Mouse (Mus musculus) forebrain, embryonic 12.5 days (tissue): ENCODE data around the gene Clcf1. TPM values are rescaled to one million over a fixed set of nuclear protein-coding genes. Genes with fewer than 3 reads are reported as not detected.

ENCODE experiments used
- ATAC-seq: fragments of 200-750 bp; cut with Nextera tagmentation; 2 replicates; pipeline ENCODE4 v1.8.0; 2017; ENCODE audit warnings: moderate TSS enrichment; ENCODE audit not compliant: low FRiP score
- H3K27ac ChIP-seq: fragments of 300-500 bp; sonication (generic); 2 replicates; pipeline ENCODE4 v1.5.1; 2016; ENCODE audit warnings: mild to moderate bottlenecking
- H3K27me3 ChIP-seq: fragments of 300-500 bp; sonication (generic); 2 replicates; pipeline ENCODE4 v1.6.1; 2016; ENCODE audit warnings: mild to moderate bottlenecking
- H3K36me3 ChIP-seq: fragments of 300-500 bp; sonication (generic); replicated peaks from 2 replicates; pipeline ENCODE4 v1.6.1; 2016; ENCODE audit warnings: mild to moderate bottlenecking
- H3K4me1 ChIP-seq: fragments of 300-500 bp; sonication (generic); 2 replicates; pipeline ENCODE4 v1.6.1; 2016
- H3K4me2 ChIP-seq: fragments of 300-500 bp; sonication (generic); 2 replicates; pipeline ENCODE4 v1.6.1; 2016; ENCODE audit warnings: mild to moderate bottlenecking, moderate library complexity
- H3K4me3 ChIP-seq: fragments of 300-500 bp; sonication (generic); replicated peaks from 2 replicates; pipeline ENCODE4 v1.5.1; 2016; ENCODE audit warnings: mild to moderate bottlenecking
- H3K9ac ChIP-seq: fragments of 300-500 bp; sonication (generic); 2 replicates; pipeline ENCODE4 v1.6.1; 2016; ENCODE audit warnings: mild to moderate bottlenecking
- H3K9me3 ChIP-seq: fragments of 300-500 bp; sonication (generic); 2 replicates; pipeline ENCODE4 v1.6.1; 2016
- WGBS: fragments of 180-500 bp; shearing (Covaris S2); methylation state at CpG from one replicate; pipeline ENCODE4 v1.1.7; 2016; 5-methylcytosine and 5-hydroxymethylcytosine counted together
- microRNA-seq: library from miRNA; unstranded; fragments of <30 nt; microRNA quantifications from one replicate; pipeline ENCODE4, GENCODE M21; 2017
- polyA plus RNA-seq: library from polyadenylated mRNA; unstranded; fragments of >200 nt; fragmentation: Nextera tagmentation; extraction: Ambion mirVana; gene quantifications from 2 replicates; pipeline ENCODE4 v1.2.1, GENCODE M21; 2016

Clcf1 gene
- polyA plus RNA-seq, 1 experiment from 2014 or later, result 1.2 TPM

GRCm38 (mm10) chr19:4270187-4270586, 56.1 kb downstream of the Clcf1 start:
- Histone ChIP-seq H3K9ac (no peak overlapping the region), H3K4me3 (no peak overlapping the region), H3K4me2 (no peak overlapping the region), H3K27ac (no peak overlapping the region), H3K36me3 (no peaks in the 10 kb centered on the region), H3K27me3 (peaks cover 31% of the 10 kb centered on the region), H3K4me1 (peaks cover 7% of the 10 kb centered on the region), H3K9me3 (no peaks in the 10 kb centered on the region)
- 80% methylated on average over 6 of the region's 6 CpGs for WGBS
- ATAC-seq, result no peak

- ATAC-seq, result no peak
- no peak overlapping the region for H3K4me2 ChIP-seq
- no peak overlapping the region for H3K9ac ChIP-seq
- H3K27ac ChIP-seq, result no peak overlapping the region
- H3K4me3 ChIP-seq, result no peak overlapping the region
- no peaks in the 10 kb centered on the region for H3K36me3 ChIP-seq
- 95% methylated on average over 11 of the region's 11 CpGs for WGBS
- H3K27me3 ChIP-seq, result peaks cover 31% of the 10 kb centered on the region
- H3K9me3 ChIP-seq, result no peaks in the 10 kb centered on the region
- peaks cover 7% of the 10 kb centered on the region for H3K4me1 ChIP-seq
These were observed 56.9 kb downstream of the Clcf1 start for GRCm38 (mm10) chr19:4270972-4271371.

Small RNA genes lying within 50 kb of the gene (microRNA-seq; reads per million reads assigned to microRNA genes)
- gene Gm26115, result not detected
- gene Mir6985, result not detected

Other genes starting within 250 kb of the Clcf1 start
- gene Aldh3b2, start 241.9 kb upstream of the Clcf1 start, polyA plus RNA-seq, result 0.26 and 0.70 TPM in 2 replicates
- gene Acy3, start 227.7 kb upstream of the Clcf1 start, polyA plus RNA-seq, result 0.58 and 1.4 TPM in 2 replicates
- not detected in 2 replicates for gene Tbx10, start 221.5 kb upstream of the Clcf1 start, polyA plus RNA-seq
- 19.3 and 20.8 TPM in 2 replicates for gene Nudt8, start 213.7 kb upstream of the Clcf1 start, polyA plus RNA-seq
- gene Gm49405, start 213.6 kb upstream of the Clcf1 start, polyA plus RNA-seq, result 4.1 and 4.3 TPM in 2 replicates
- 6.3 TPM in 2 replicates for gene Doc2g, start 210.9 kb upstream of the Clcf1 start, polyA plus RNA-seq
- 186 and 204 TPM in 2 replicates for gene Ndufv1, start 201.4 kb upstream of the Clcf1 start, polyA plus RNA-seq
- 321 and 346 TPM in 2 replicates for gene Gstp1, start 176.3 kb upstream of the Clcf1 start, polyA plus RNA-seq
- gene Gstp2, start 168.2 kb upstream of the Clcf1 start, polyA plus RNA-seq, result 1.6 and 5.5 TPM in 2 replicates
- gene Gstp3, start 154.7 kb upstream of the Clcf1 start, polyA plus RNA-seq, result not detected in 2 replicates
- gene Cabp2, start 132.7 kb upstream of the Clcf1 start, polyA plus RNA-seq, result not detected in 2 replicates
- 70.4 and 73.9 TPM in 2 replicates for gene Cdk2ap2, start 117.1 kb upstream of the Clcf1 start, polyA plus RNA-seq
- 21.5 and 22.9 TPM in 2 replicates for gene Pitpnm1, start 114.2 kb upstream of the Clcf1 start, polyA plus RNA-seq
- gene Aip, start 88.4 kb upstream of the Clcf1 start, polyA plus RNA-seq, result 56.4 and 60.7 TPM in 2 replicates
- gene Gpr152, start 74.5 kb upstream of the Clcf1 start, polyA plus RNA-seq, result not detected in 2 replicates
- 0.09 TPM in 2 replicates for gene Cabp4, start 70.2 kb upstream of the Clcf1 start, polyA plus RNA-seq
- gene Coro1b, start 65.6 kb upstream of the Clcf1 start, polyA plus RNA-seq, result 125 and 135 TPM in 2 replicates
- 0.51 and 0.74 TPM in 2 replicates for gene Ptprcap, start 60.6 kb upstream of the Clcf1 start, polyA plus RNA-seq
- gene Rps6kb2, start 50.9 kb upstream of the Clcf1 start, polyA plus RNA-seq, result 59.5 and 62.5 TPM in 2 replicates
- gene Carns1, start 38.8 kb upstream of the Clcf1 start, polyA plus RNA-seq, result 3.2 TPM in 2 replicates
- 0.31 and 0.86 TPM in 2 replicates for gene Tbc1d10c, start 23.0 kb upstream of the Clcf1 start, polyA plus RNA-seq
- gene Ppp1ca, start 22.2 kb upstream of the Clcf1 start, polyA plus RNA-seq, result 689 and 709 TPM in 2 replicates
- 38.8 and 42.2 TPM in 2 replicates for gene Rad9a, start 12.6 kb upstream of the Clcf1 start, polyA plus RNA-seq
- not detected in 2 replicates for gene AC109138.7, start 119 bp downstream of the Clcf1 start, polyA plus RNA-seq
- 11.7 and 13.1 TPM in 2 replicates for gene Pold4, start 17.7 kb downstream of the Clcf1 start, polyA plus RNA-seq
- gene Ssh3, start 54.9 kb downstream of the Clcf1 start, polyA plus RNA-seq, result 5.6 and 6.1 TPM in 2 replicates
- gene Ankrd13d, start 68.9 kb downstream of the Clcf1 start, polyA plus RNA-seq, result 12.6 and 14.2 TPM in 2 replicates
- gene Grk2, start 92.0 kb downstream of the Clcf1 start, polyA plus RNA-seq, result 18.7 and 19.0 TPM in 2 replicates
- 57.2 and 61.0 TPM in 2 replicates for gene Kdm2a, start 184.0 kb downstream of the Clcf1 start, polyA plus RNA-seq
- 8.6 and 14.9 TPM in 2 replicates for gene Rhod, start 225.2 kb downstream of the Clcf1 start, polyA plus RNA-seq